11 mouse cellular contexts compared by ENCODE assay signal in genomic region chr7:44357531-44357930, GRCm38 (mm10). TPM values are rescaled to one million over a fixed set of nuclear protein-coding genes. Genes with fewer than 3 reads are reported as not detected.
DNase-seq lines count a peak whose midpoint lies in the region; ATAC-seq lines count a peak whose summit lies in the region.
"Had no signal": no experiment of that assay in that cellular context is flagged by ENCODE, and none has a peak within 500 bp of the region (broad histone marks: within the 10 kb centered on the region; RNA-seq: fewer than 3 reads in every experiment).

No protein-coding gene starts in this region.

- no peak overlapping the region for H3K27ac ChIP-seq in heart, embryonic 13.5 days (replicated peaks)
- H3K27ac ChIP-seq in lung, embryonic 16.5 days (ENCODE audit: low read length), result peak overlapping the region; percentile 85
- no peak overlapping the region for H3K27ac ChIP-seq in intestine, embryonic 15.5 days
- H3K27ac ChIP-seq in neural tube, embryonic 13.5 days (replicated peaks), result 0 out of 2 replicates have a peak overlapping the region, but pooled peaks have one; percentile 56
- H3K27ac ChIP-seq: liver, embryonic 15.5 days; stomach, embryonic 15.5 days had no signal

- no peak for ATAC-seq in heart, embryonic 13.5 days (ENCODE audit: extremely low read depth, insufficient number of reproducible peaks, low FRiP score, low TSS enrichment)
- ATAC-seq in lung, embryonic 16.5 days (ENCODE audit: low read depth), result no peak
- no peak for ATAC-seq in intestine, embryonic 15.5 days
- ATAC-seq in neural tube, embryonic 13.5 days (ENCODE audit: low read depth), result no peak

- 13% methylated on average over 10 of the region's 10 CpGs for WGBS in heart, embryonic 13.5 days
- WGBS in lung, embryonic 16.5 days, result 9% methylated on average over 10 of the region's 10 CpGs
- WGBS in intestine, embryonic 15.5 days, result 17% methylated on average over 10 of the region's 10 CpGs
- WGBS in neural tube, embryonic 13.5 days, result 21% methylated on average over 10 of the region's 10 CpGs

- peak overlapping the region; percentile 33 for H3K4me3 ChIP-seq in heart, embryonic 13.5 days
- peak overlapping the region; percentile 32 for H3K4me3 ChIP-seq in lung, embryonic 16.5 days (ENCODE audit: low read length)
- no peak overlapping the region for H3K4me3 ChIP-seq in intestine, embryonic 15.5 days (replicated peaks)
- no peak overlapping the region for H3K4me3 ChIP-seq in neural tube, embryonic 13.5 days
- H3K4me3 ChIP-seq: liver, embryonic 15.5 days; myocyte had no signal

- peaks cover 89% of the 10 kb centered on the region for H3K27me3 ChIP-seq in heart, embryonic 13.5 days (replicated peaks)
- peaks cover 67% of the 10 kb centered on the region for H3K27me3 ChIP-seq in lung, embryonic 16.5 days (ENCODE audit: control insufficient read depth, insufficient read depth, low read depth, low read length)
- H3K27me3 ChIP-seq in intestine, embryonic 15.5 days (replicated peaks), result peaks cover 72% of the 10 kb centered on the region
- H3K27me3 ChIP-seq in neural tube, embryonic 13.5 days, result peaks cover 77% of the 10 kb centered on the region

- no peak for DNase-seq in heart, adult 18-20 months
- DNase-seq in lung, postnatal 14 days, result no peak
- DNase-seq in layer of hippocampus, adult 11-12 months (ENCODE audit: low spot score), result no peak
- DNase-seq in layer of hippocampus, adult 9-11 months, result no peak

- peak overlapping the region; percentile 59 for H3K4me2 ChIP-seq in heart, embryonic 13.5 days
- H3K4me2 ChIP-seq in lung, embryonic 16.5 days (ENCODE audit: low read depth, low read length), result peak overlapping the region; percentile 40
- peak overlapping the region; percentile 48 for H3K4me2 ChIP-seq in intestine, embryonic 15.5 days (replicated peaks)
- no peak overlapping the region for H3K4me2 ChIP-seq in neural tube, embryonic 13.5 days
- H3K4me2 ChIP-seq: liver, embryonic 15.5 days had no signal

- H3K4me1 ChIP-seq in heart, embryonic 13.5 days, result peaks cover 55% of the 10 kb centered on the region
- peaks cover 23% of the 10 kb centered on the region for H3K4me1 ChIP-seq in lung, embryonic 16.5 days (replicated peaks; ENCODE audit: control insufficient read depth, insufficient read depth, low read length)
- peaks cover 41% of the 10 kb centered on the region for H3K4me1 ChIP-seq in intestine, embryonic 15.5 days (replicated peaks)
- peaks cover 53% of the 10 kb centered on the region for H3K4me1 ChIP-seq in neural tube, embryonic 13.5 days (replicated peaks)

- no peaks in the 10 kb centered on the region for H3K36me3 ChIP-seq in heart, embryonic 13.5 days
- H3K36me3 ChIP-seq in lung, embryonic 16.5 days (ENCODE audit: control insufficient read depth, insufficient read depth, low read length), result no peaks in the 10 kb centered on the region
- H3K36me3 ChIP-seq in intestine, embryonic 15.5 days, result no peaks in the 10 kb centered on the region
- H3K36me3 ChIP-seq in neural tube, embryonic 13.5 days, result peaks cover 25% of the 10 kb centered on the region
- H3K36me3 ChIP-seq: liver, embryonic 15.5 days; stomach, embryonic 15.5 days had no signal

- peak overlapping the region; percentile 53; the same call in 1 of the 2 replicates for H3K9ac ChIP-seq in heart, embryonic 13.5 days
- peak overlapping the region; percentile 44 for H3K9ac ChIP-seq in lung, embryonic 16.5 days (ENCODE audit: low read length)
- no peak overlapping the region for H3K9ac ChIP-seq in intestine, embryonic 15.5 days
- no peak overlapping the region for H3K9ac ChIP-seq in neural tube, embryonic 13.5 days
- H3K9ac ChIP-seq: liver, embryonic 15.5 days; stomach, embryonic 15.5 days had no signal

- no peaks in the 10 kb centered on the region for H3K9me3 ChIP-seq in heart, embryonic 13.5 days
- no peaks in the 10 kb centered on the region for H3K9me3 ChIP-seq in lung, embryonic 16.5 days (ENCODE audit: control insufficient read depth, low read length)
- no peaks in the 10 kb centered on the region for H3K9me3 ChIP-seq in intestine, embryonic 15.5 days
- no peaks in the 10 kb centered on the region for H3K9me3 ChIP-seq in neural tube, embryonic 13.5 days
- H3K9me3 ChIP-seq: liver, embryonic 15.5 days; stomach, embryonic 15.5 days had no signal

RNA-seq across cellular contexts. Expression of gene Syt3, which starts 26.4 kb away (rescaled TPM):
- 0.53 and 0.62 TPM in 2 replicates for polyA plus RNA-seq in heart, embryonic 13.5 days (2015; fragmentation: Nextera tagmentation; extraction: Ambion mirVana)
- 1 to 10 TPM; 2.3 to 2.9 TPM for total RNA-seq in heart, adult 18-20 months (2021)
- polyA plus RNA-seq in lung, embryonic 16.5 days (2015; fragmentation: Nextera tagmentation; extraction: Ambion mirVana), result 2.1 and 2.3 TPM in 2 replicates
- 0.90 and 1.9 TPM in 2 replicates for polyA plus RNA-seq in intestine, embryonic 15.5 days (2015; fragmentation: Nextera tagmentation; extraction: Ambion mirVana)
- 24.9 and 28.4 TPM in 2 replicates for polyA plus RNA-seq in neural tube, embryonic 13.5 days (2015; fragmentation: Nextera tagmentation; extraction: Ambion mirVana)
- polyA plus RNA-seq: liver, embryonic 15.5 days; myocyte had no signal

RNA-seq across cellular contexts. Expression of gene 1700008O03Rik, which starts 28.1 kb away (rescaled TPM):
- polyA plus RNA-seq in heart, embryonic 13.5 days (2015; fragmentation: Nextera tagmentation; extraction: Ambion mirVana), result 0.35 and 0.45 TPM in 2 replicates
- total RNA-seq in heart, adult 18-20 months (2021), result under 1 TPM; 0.30 to 0.31 TPM
- polyA plus RNA-seq in lung, embryonic 16.5 days (2015; fragmentation: Nextera tagmentation; extraction: Ambion mirVana), result 1.2 and 1.5 TPM in 2 replicates
- 0.48 and 0.99 TPM in 2 replicates for polyA plus RNA-seq in intestine, embryonic 15.5 days (2015; fragmentation: Nextera tagmentation; extraction: Ambion mirVana)
- polyA plus RNA-seq in neural tube, embryonic 13.5 days (2015; fragmentation: Nextera tagmentation; extraction: Ambion mirVana), result 1.0 and 1.5 TPM in 2 replicates
- polyA plus RNA-seq: myocyte had no signal

RNA-seq across cellular contexts. Expression of gene Shank1, which starts 47.5 kb away (rescaled TPM):
- polyA plus RNA-seq in heart, embryonic 13.5 days (2015; fragmentation: Nextera tagmentation; extraction: Ambion mirVana), result 0.62 and 0.80 TPM in 2 replicates
- total RNA-seq in heart, adult 18-20 months (2021), result 1 to 10 TPM; 2.1 to 2.7 TPM
- 0.96 and 1.1 TPM in 2 replicates for polyA plus RNA-seq in lung, embryonic 16.5 days (2015; fragmentation: Nextera tagmentation; extraction: Ambion mirVana)
- polyA plus RNA-seq in intestine, embryonic 15.5 days (2015; fragmentation: Nextera tagmentation; extraction: Ambion mirVana), result 1.7 and 1.9 TPM in 2 replicates
- polyA plus RNA-seq in neural tube, embryonic 13.5 days (2015; fragmentation: Nextera tagmentation; extraction: Ambion mirVana), result 26.5 and 27.7 TPM in 2 replicates

RNA-seq across cellular contexts. Expression of gene Clec11a, which starts 50.8 kb away (rescaled TPM):
- 0.67 and 0.71 TPM in 2 replicates for polyA plus RNA-seq in heart, embryonic 13.5 days (2015; fragmentation: Nextera tagmentation; extraction: Ambion mirVana)
- total RNA-seq in heart, adult 18-20 months (2021), result under 1 TPM; 0.69 to 0.87 TPM
- 3.0 and 3.2 TPM in 2 replicates for polyA plus RNA-seq in lung, embryonic 16.5 days (2015; fragmentation: Nextera tagmentation; extraction: Ambion mirVana)
- polyA plus RNA-seq in intestine, embryonic 15.5 days (2015; fragmentation: Nextera tagmentation; extraction: Ambion mirVana), result 7.2 and 8.0 TPM in 2 replicates
- polyA plus RNA-seq in neural tube, embryonic 13.5 days (2015; fragmentation: Nextera tagmentation; extraction: Ambion mirVana), result 2.8 TPM in 2 replicates

Comparison
In these comparisons a context has a peak if more than half of its experiments do, and no peak if none do; other contexts are left out.
1. H3K27ac ChIP-seq: peak in lung, embryonic 16.5 days (single experiment) and neural tube, embryonic 13.5 days (single experiment); none in heart, embryonic 13.5 days (single experiment) and intestine, embryonic 15.5 days (single experiment).
2. H3K4me3 ChIP-seq: peak in heart, embryonic 13.5 days (single experiment) and lung, embryonic 16.5 days (single experiment); none in intestine, embryonic 15.5 days (single experiment) and neural tube, embryonic 13.5 days (single experiment).
3. H3K9ac ChIP-seq: peak in heart, embryonic 13.5 days (single experiment) and lung, embryonic 16.5 days (single experiment); none in intestine, embryonic 15.5 days (single experiment) and neural tube, embryonic 13.5 days (single experiment).